Mouse (Mus musculus): ENCODE results near the gene Kif3a. TPM values are rescaled to one million over a fixed set of nuclear protein-coding genes. Genes with fewer than 3 reads are reported as not detected.

Gene Kif3a
- polyA plus RNA-seq, 1 experiment = 12.2 TPM

DNA sequence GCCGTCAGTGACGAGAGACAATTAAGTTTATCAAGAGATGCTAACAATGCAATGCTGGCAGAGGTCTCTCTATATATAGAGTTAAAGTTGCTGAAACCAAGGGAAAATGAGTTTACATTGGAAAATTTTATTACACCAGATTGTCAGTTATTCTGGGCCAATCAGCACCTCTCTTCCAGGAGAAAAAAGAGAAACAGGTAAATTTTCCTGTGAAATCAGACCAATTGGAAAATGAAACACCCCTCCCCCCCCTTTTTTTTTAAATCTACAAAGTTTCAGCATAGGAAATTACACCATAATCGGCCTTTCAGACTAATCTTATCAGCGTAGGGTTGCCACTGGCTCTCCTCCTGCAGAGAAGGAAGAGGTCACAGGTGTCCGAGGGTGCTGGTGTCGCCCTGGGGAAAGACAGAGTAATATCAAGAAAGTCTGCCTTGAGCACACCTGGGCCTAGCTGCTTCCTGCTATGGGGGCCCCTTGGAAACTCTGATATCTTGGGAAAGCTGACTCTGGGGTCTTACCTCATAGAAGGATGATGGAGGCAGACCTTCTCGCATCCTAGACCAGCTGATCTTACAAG is 51.5 kb downstream of the Kif3a start, which contains the start of gene Il4:
Gene Il4, minus strand, starts transcription at position 51 of the 580 bp plus-strand sequence.
- Histone ChIP-seq H3K4me1 (ENCODE audit: control insufficient read depth, insufficient read depth, insufficient read length, low read length) (no peaks in the 10 kb centered on the region), H3K27ac (replicated peaks; ENCODE audit: low read depth, low read length) (no peak within 1 kb of the TSS), H3K4me3 (ENCODE audit: insufficient read depth, low read depth, low read length) (no peak within 1 kb of the TSS)

- Histone ChIP-seq H3K4me3 (ENCODE audit: insufficient read depth, low read depth, low read length) (no peak overlapping the region), H3K4me1 (ENCODE audit: control insufficient read depth, insufficient read depth, insufficient read length, low read length) (no peaks in the 10 kb centered on the region), H3K27ac (replicated peaks; ENCODE audit: low read depth, low read length) (no peak overlapping the region)
Observed at GRCm38 (mm10) chr11:53619428-53619827, 52.2 kb downstream of the Kif3a start.

GRCm38 (mm10) chr11:53620094-53620493 is 52.9 kb downstream of the Kif3a start:
- H3K4me3 ChIP-seq (ENCODE audit: insufficient read depth, low read depth, low read length) = no peak overlapping the region
- no peaks in the 10 kb centered on the region for H3K4me1 ChIP-seq (ENCODE audit: control insufficient read depth, insufficient read depth, insufficient read length, low read length)
- H3K27ac ChIP-seq (replicated peaks; ENCODE audit: low read depth, low read length) = no peak overlapping the region

DNA sequence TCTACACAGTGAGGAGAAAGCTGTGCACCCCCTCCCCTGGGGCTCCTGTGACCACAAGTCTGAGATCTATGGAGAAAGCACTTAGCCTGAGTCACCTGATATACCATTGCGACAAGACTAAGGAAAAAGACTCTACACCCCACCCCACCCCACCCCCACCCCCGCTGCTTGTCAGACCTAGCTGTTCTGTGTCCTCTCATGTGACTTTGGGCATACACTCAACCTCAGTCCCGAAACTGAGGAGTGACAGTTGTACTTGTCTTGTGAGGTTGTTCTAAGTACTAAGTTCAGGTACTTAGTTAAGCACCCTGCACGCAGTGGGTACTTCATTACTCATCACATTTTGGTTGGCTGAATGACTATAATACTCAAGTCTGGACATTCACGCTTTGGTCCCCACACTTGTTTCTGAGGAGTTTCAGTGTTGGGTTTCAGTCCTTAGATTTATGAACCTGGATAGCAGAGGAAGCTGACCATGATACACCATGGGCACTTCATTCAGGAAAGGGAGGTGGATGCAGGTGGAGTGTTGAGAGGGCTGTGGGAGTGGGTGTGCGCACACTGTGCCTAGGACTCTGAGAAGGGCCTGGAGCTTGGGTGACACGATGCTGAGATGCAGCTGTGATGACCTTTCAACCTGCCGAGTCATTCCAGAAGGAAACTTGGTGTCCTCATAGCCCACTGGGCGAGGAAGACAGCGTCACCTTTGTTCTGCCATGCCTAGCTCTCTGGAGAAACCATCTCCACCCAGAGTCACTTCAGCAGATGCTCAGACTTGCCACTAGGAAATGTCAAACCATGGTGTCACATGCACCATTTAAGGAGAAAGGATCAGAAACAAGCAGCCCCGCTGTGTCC is 54.6 kb downstream of the Kif3a start:
- H3K27ac ChIP-seq (replicated peaks; ENCODE audit: low read depth, low read length) = no peak overlapping the region
- no peaks in the 10 kb centered on the region for H3K4me1 ChIP-seq (ENCODE audit: control insufficient read depth, insufficient read depth, insufficient read length, low read length)
- no peak overlapping the region for H3K4me3 ChIP-seq (ENCODE audit: insufficient read depth, low read depth, low read length)

DNA sequence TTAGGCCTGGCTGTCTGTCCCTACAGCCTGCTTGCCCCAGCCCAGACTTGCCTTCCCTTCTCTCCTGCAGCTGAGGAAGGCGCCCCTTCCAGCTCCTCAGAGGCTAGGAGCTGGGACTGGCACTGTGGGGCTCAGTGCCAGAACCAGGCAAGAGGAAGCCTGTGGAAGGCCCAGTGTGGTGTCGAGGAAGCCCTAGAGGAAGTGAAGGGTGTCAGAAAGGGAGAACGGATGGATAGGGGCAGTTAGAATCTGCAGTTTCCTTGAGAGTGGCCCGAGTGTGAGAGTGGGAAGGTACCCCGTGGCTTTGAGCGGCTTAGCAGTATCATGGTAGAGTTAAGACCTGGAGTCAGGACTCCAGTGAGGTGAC is 55.2 kb downstream of the Kif3a start:
- Histone ChIP-seq H3K4me3 (ENCODE audit: insufficient read depth, low read depth, low read length) (no peak overlapping the region), H3K27ac (replicated peaks; ENCODE audit: low read depth, low read length) (no peak overlapping the region)

DNA sequence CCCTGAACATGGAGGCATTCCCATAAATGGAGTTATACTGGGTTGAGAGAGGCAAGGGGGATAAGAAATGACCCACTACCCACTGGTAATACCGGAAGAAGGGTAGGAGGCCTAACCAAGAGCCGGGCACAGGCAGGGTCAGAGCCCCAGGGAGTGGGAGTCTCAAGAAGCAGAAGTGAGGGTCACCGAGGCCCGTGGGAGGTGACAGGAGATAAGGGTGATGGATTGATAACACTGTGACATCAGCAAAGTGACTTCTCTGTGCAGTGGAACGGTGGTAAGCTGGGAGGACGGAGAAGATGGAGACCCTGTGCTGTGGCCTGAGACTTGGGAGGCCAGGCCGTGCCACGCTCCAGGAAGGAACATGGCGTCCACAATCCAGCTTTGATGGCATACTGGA is 56.4 kb downstream of the Kif3a start:
- no peak overlapping the region for H3K4me3 ChIP-seq (ENCODE audit: insufficient read depth, low read depth, low read length)
- H3K27ac ChIP-seq (replicated peaks; ENCODE audit: low read depth, low read length) = no peak overlapping the region
- no peaks in the 10 kb centered on the region for H3K4me1 ChIP-seq (ENCODE audit: control insufficient read depth, insufficient read depth, insufficient read length, low read length)

More for the DNA sequence above, 55.2 kb downstream of the Kif3a start:
- no peaks in the 10 kb centered on the region for H3K4me1 ChIP-seq (ENCODE audit: control insufficient read depth, insufficient read depth, insufficient read length, low read length)

DNA sequence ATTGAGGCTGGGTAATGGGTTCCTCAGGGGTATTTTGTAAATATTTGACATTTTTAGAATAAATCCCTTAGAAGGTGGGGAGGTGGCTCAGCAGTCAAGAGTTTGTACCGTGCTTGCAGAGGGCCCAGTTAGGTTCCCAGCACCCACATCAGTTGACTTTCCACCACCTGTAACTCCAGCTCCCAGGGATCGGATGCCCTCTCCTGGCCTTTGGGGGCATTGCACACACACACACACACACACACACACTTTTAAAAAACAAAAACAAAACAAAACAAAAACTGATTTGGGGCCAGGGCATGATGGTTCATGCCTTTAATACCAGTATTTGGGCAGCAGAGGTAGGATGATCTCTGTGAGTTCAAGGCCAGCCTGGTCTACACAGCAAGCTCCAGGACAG is 56.9 kb downstream of the Kif3a start:
- Histone ChIP-seq H3K4me1 (ENCODE audit: control insufficient read depth, insufficient read depth, insufficient read length, low read length) (no peaks in the 10 kb centered on the region), H3K27ac (replicated peaks; ENCODE audit: low read depth, low read length) (no peak overlapping the region), H3K4me3 (ENCODE audit: insufficient read depth, low read depth, low read length) (no peak overlapping the region)

DNA sequence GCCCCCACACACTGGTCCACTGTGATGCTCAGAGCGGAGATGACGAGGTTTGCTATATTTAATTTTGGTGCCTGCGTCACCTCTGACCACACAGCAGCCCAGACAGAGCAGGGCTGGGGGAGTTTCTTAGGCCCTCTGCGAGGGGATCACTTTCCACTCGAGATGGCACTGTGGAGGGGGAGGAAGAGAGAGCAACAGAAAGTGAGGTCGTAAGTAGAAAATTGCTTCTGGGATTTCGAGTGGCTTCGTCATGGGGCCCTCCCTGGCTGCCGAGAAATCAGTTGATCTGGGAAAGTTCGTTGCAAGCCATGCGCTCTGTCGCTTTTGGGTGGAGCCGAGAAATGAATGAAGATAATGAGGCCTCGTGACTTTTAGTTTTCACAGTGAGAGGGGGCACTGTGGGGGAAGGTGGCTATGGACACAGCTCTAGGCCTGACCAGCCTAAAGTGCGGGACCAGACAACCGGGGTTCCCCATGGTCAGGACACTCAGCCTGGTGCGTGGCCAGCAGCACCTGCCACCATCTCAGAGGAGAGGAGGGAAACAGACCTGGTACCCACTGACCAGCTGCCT is 59.7 kb downstream of the Kif3a start:
- no peak overlapping the region for H3K27ac ChIP-seq (replicated peaks; ENCODE audit: low read depth, low read length)
- no peaks in the 10 kb centered on the region for H3K4me1 ChIP-seq (ENCODE audit: control insufficient read depth, insufficient read depth, insufficient read length, low read length)
- H3K4me3 ChIP-seq (ENCODE audit: insufficient read depth, low read depth, low read length) = no peak overlapping the region

- no peak overlapping the region for H3K27ac ChIP-seq (replicated peaks; ENCODE audit: low read depth, low read length)
- H3K4me1 ChIP-seq (ENCODE audit: control insufficient read depth, insufficient read depth, insufficient read length, low read length) = no peaks in the 10 kb centered on the region
Observed at GRCm38 (mm10) chr11:53627859-53628258, 60.7 kb downstream of the Kif3a start.

GRCm38 (mm10) chr11:53632122-53632733 is 65.0 kb downstream of the Kif3a start:
- Histone ChIP-seq H3K27ac (replicated peaks; ENCODE audit: low read depth, low read length) (no peak overlapping the region), H3K4me3 (ENCODE audit: insufficient read depth, low read depth, low read length) (no peak overlapping the region), H3K4me1 (ENCODE audit: control insufficient read depth, insufficient read depth, insufficient read length, low read length) (no peaks in the 10 kb centered on the region)

More at GRCm38 (mm10) chr11:53627859-53628258, 60.7 kb downstream of the Kif3a start:
- H3K4me3 ChIP-seq (ENCODE audit: insufficient read depth, low read depth, low read length) = no peak overlapping the region

DNA sequence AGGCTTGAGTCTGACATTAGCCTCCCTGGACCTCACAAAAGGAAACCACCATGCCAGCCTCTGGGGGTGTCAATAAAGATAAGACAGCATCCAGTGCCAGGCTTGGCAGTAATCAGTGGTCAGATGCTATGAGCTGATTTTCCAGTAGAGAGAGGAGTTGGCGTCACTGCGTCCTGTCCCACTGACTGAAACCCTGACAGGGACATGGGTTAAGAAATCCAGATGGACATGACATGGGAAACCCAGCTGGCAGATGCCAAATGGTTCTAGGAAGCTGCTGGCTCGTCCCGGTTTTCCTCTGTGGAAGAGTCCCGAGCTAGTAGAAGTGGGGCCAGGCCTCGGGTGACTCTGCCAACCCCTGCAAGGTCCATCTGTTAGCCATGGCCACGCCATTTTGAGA is 66.5 kb downstream of the Kif3a start:
- Histone ChIP-seq H3K4me1 (ENCODE audit: control insufficient read depth, insufficient read depth, insufficient read length, low read length) (no peaks in the 10 kb centered on the region), H3K27ac (replicated peaks; ENCODE audit: low read depth, low read length) (no peak overlapping the region), H3K4me3 (ENCODE audit: insufficient read depth, low read depth, low read length) (no peak overlapping the region)

DNA sequence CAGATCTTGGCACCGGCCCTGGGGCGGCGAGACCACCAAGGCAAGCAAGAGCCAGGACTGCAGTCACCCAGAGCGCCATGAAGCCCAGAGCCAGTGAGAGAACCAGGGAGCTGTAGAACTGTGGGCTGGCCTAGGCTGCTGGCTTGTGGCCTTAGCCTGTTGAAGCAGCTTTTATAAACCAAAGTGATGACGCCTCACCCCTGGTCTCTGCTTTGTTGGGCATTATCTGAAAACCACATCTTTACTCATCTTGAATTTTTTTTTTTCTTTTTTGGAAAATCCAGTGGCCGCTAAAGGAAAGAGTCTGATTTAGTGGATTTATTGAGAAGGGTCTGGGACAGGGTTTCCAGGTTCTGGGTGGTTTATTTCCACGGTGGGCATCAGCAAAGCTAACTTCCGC is 67.4 kb downstream of the Kif3a start, which contains the start of gene Il13:
Gene Il13, minus strand, starts transcription at position 147 of the 400 bp plus-strand sequence.
- Histone ChIP-seq H3K4me3 (ENCODE audit: insufficient read depth, low read depth, low read length) (no peak within 1 kb of the TSS), H3K4me1 (ENCODE audit: control insufficient read depth, insufficient read depth, insufficient read length, low read length) (no peaks in the 10 kb centered on the region), H3K27ac (replicated peaks; ENCODE audit: low read depth, low read length) (no peak within 1 kb of the TSS)

GRCm38 (mm10) chr11:53635590-53636182 is 68.5 kb downstream of the Kif3a start:
- Histone ChIP-seq H3K4me1 (ENCODE audit: control insufficient read depth, insufficient read depth, insufficient read length, low read length) (no peaks in the 10 kb centered on the region), H3K4me3 (ENCODE audit: insufficient read depth, low read depth, low read length) (peak overlapping the region; percentile 35; the same call in 1 of the 2 replicates), H3K27ac (replicated peaks; ENCODE audit: low read depth, low read length) (no peak overlapping the region)

DNA sequence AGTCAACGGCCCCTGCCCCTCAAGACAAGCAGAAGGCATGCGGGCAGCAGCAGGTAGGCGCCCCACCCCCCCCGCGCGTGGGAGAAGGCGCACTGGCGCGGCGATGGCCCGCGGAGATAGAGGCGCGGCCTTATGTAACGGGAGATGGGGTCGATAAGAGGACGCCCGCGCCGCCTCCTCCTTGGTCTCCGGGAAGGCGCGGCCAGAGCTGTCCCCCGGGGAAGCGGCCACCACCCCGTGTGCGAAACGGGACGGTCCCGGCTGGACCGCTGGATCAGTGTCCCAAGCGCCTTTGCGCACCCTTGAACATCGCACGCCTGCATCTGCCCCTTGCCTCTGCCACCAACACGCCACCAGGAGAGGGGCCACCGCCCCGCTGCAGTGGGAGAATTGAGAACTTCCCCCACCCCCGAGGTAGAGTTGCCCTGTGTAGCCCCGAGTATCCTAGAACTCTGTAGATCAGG is 69.0 kb downstream of the Kif3a start:
- H3K4me3 ChIP-seq (ENCODE audit: insufficient read depth, low read depth, low read length) = peak overlapping the region; percentile 35
- no peak overlapping the region for H3K27ac ChIP-seq (replicated peaks; ENCODE audit: low read depth, low read length)
- H3K4me1 ChIP-seq (ENCODE audit: control insufficient read depth, insufficient read depth, insufficient read length, low read length) = no peaks in the 10 kb centered on the region

Data from brown adipose tissue, adult 24 weeks (tissue).